Mouse (Mus musculus) liver, embryonic 15.5 days (tissue): ENCODE results near the gene Gm45717. TPM values are rescaled to one million over a fixed set of nuclear protein-coding genes. Genes with fewer than 3 reads are reported as not detected.

Source experiments
- ATAC-seq: fragments of 200-750 bp; cut with Nextera tagmentation; 2 replicates; pipeline ENCODE4 v1.8.0; 2017; ENCODE audit warnings: moderate number of reproducible peaks, mild to moderate bottlenecking, moderate library complexity; ENCODE audit not compliant: insufficient read depth
- H3K27ac ChIP-seq: fragments of 300-500 bp; sonication (generic); replicated peaks from 2 replicates; pipeline ENCODE4 v1.5.1; 2015; ENCODE audit warnings: mild to moderate bottlenecking, inconsistent platforms
- H3K27me3 ChIP-seq: fragments of 300-500 bp; sonication (generic); 2 replicates; pipeline ENCODE4 v1.6.1; 2015; ENCODE audit warnings: mild to moderate bottlenecking, inconsistent platforms
- H3K36me3 ChIP-seq: fragments of 300-500 bp; sonication (generic); replicated peaks from 2 replicates; pipeline ENCODE4 v1.6.1; 2015; ENCODE audit warnings: moderate library complexity, mild to moderate bottlenecking, inconsistent platforms
- H3K4me1 ChIP-seq: fragments of 300-500 bp; sonication (generic); replicated peaks from 2 replicates; pipeline ENCODE4 v1.6.1; 2015; ENCODE audit warnings: inconsistent platforms
- H3K4me2 ChIP-seq: fragments of 300-500 bp; sonication (generic); 2 replicates; pipeline ENCODE4 v1.6.1; 2015; ENCODE audit warnings: moderate library complexity, mild to moderate bottlenecking, inconsistent platforms
- H3K4me3 ChIP-seq: fragments of 300-500 bp; sonication (generic); replicated peaks from 2 replicates; pipeline ENCODE4 v1.5.1; 2015; ENCODE audit warnings: mild to moderate bottlenecking, inconsistent platforms
- H3K9ac ChIP-seq: fragments of 300-500 bp; sonication (generic); 2 replicates; pipeline ENCODE4 v1.6.1; 2015; ENCODE audit warnings: moderate library complexity, mild to moderate bottlenecking, inconsistent platforms
- H3K9me3 ChIP-seq: fragments of 300-500 bp; sonication (generic); replicated peaks from 2 replicates; pipeline ENCODE4 v1.6.1; 2016; ENCODE audit warnings: inconsistent platforms
- WGBS: fragments of 180-500 bp; shearing (Covaris S2); methylation state at CpG from one replicate; pipeline ENCODE4 v1.1.7; 2015; ENCODE audit warnings: mixed read lengths; ENCODE audit not compliant: insufficient replicate concordance; 5-methylcytosine and 5-hydroxymethylcytosine counted together
- polyA plus RNA-seq: library from polyadenylated mRNA; unstranded; fragments of >200 nt; fragmentation: Nextera tagmentation; extraction: Ambion mirVana; gene quantifications from 2 replicates; pipeline ENCODE4 v1.2.1, GENCODE M21; 2015

Gm45717 gene
- polyA plus RNA-seq, 1 experiment from 2014 or later = not detected

DNA sequence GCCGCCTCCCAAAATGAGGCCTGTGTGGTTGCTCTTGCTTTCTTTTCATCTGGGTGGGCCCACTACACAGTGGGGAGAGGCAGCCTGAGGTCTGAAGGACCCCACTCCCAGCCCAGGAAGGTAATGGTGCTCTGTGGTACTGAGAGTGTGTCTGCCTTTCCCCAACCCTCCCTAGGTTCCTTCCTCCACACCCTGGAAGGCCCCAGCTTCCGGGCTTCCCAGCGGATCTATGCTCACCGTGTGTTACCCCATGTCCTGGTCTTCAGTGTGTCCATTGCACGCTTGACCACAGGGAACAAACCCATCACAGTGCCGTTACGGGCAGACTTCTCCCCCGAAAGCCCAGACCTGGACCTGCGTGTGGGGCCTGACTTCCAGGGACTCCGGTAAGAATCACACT, 12.9 kb downstream of the Gm45717 start:
- Histone ChIP-seq H3K36me3 (peaks cover 17% of the 10 kb centered on the region; the same call in 1 of the 2 replicates), H3K27ac (no peak overlapping the region), H3K4me3 (no peak overlapping the region), H3K4me2 (no peak overlapping the region; the same call in 1 of the 2 replicates), H3K27me3 (no peaks in the 10 kb centered on the region), H3K9me3 (no peaks in the 10 kb centered on the region), H3K9ac (no peak overlapping the region), H3K4me1 (peaks cover 52% of the 10 kb centered on the region)
- 76% methylated on average over 10 of the region's 10 CpGs for WGBS
- ATAC-seq = no peak

DNA sequence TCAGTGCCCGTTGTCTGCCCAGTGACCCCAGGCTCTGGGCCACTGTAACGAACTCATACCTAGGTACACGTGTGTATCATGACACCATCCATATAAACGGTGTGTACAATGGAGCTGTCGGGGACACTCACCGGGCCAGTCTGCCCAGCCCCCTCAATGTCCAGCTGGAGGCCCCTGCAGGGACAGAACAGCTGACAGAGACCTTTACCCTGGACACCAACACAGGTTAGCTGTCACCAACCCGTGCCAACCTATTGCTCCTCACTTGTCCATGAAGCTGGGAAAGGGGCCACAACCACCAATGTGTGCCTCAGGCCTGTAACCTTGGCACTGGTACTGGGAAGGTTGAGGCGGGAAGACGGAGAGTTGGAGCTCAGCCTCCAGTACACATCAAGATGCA, 13.4 kb downstream of the Gm45717 start:
- H3K4me1 ChIP-seq = peaks cover 47% of the 10 kb centered on the region
- H3K27ac ChIP-seq = peak overlapping the region; percentile 86
- no peaks in the 10 kb centered on the region for H3K9me3 ChIP-seq
- 0 out of 2 replicates have a peak, but pooled peaks have one; percentile 8 for ATAC-seq
- peak overlapping the region; percentile 78 for H3K4me2 ChIP-seq
- peaks cover 13% of the 10 kb centered on the region; the same call in 1 of the 2 replicates for H3K36me3 ChIP-seq
- peak overlapping the region; percentile 65 for H3K9ac ChIP-seq
- H3K27me3 ChIP-seq = no peaks in the 10 kb centered on the region
- 53% methylated on average over 9 of the region's 9 CpGs for WGBS
- peak overlapping the region; percentile 65 for H3K4me3 ChIP-seq

DNA sequence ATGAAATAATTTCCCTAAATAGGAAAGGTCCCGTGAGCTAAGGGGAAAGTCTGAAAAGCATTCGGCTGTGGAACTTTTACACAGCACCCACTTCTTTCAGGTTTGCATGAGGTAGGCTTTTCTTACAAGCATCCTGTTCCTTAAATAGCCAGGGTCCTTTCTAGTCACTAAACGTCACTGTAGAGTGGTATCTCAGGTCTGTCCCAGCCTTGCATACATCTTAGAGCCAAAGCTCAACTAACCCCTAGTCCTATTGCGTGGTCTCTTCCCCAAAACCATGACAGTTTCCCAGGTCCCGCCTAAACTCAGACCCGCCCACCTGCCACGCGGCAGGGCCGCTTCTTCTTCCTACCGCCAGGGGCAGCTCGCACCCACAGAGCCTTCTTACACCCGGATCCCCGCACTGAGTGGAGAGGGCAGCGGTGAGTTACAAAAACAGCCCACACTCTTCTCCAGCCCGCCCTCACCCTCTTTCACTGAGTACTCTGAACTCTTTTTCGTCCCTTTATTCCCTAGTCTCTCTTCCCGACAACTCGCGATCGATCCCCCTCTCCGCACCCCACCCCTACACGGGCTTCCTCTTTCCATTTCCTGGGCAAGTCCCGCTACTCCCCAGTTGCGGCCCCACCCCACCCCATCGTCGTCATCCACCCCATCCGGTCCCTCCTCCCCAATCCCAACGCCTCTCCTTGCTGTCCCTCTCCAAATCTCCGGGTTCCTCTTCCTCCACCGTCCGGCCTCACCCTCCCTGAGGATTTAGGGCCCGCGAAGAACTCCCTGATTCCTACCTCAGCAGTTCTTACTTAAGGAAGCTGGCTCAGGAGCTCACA, 14.3 kb downstream of the Gm45717 start, which contains the start of gene Pgghg:
Gene Pgghg (plus strand): TSS at position 170 of the 830 bp plus-strand sequence.
- Histone ChIP-seq H3K27ac (peak within 1 kb of the TSS; percentile 86), H3K4me3 (peak within 1 kb of the TSS; percentile 65), H3K27me3 (peaks cover 8% of the 10 kb centered on the region; the same call in 1 of the 2 replicates), H3K36me3 (peaks cover 10% of the 10 kb centered on the region; the same call in 1 of the 2 replicates), H3K4me1 (peaks cover 38% of the 10 kb centered on the region), H3K9me3 (no peaks in the 10 kb centered on the region), H3K4me2 (peak within 1 kb of the TSS; percentile 78), H3K9ac (peak within 1 kb of the TSS; percentile 65)
- WGBS = under 1% methylated on average over 33 of the region's 33 CpGs
- peak; percentile 86 for ATAC-seq

DNA sequence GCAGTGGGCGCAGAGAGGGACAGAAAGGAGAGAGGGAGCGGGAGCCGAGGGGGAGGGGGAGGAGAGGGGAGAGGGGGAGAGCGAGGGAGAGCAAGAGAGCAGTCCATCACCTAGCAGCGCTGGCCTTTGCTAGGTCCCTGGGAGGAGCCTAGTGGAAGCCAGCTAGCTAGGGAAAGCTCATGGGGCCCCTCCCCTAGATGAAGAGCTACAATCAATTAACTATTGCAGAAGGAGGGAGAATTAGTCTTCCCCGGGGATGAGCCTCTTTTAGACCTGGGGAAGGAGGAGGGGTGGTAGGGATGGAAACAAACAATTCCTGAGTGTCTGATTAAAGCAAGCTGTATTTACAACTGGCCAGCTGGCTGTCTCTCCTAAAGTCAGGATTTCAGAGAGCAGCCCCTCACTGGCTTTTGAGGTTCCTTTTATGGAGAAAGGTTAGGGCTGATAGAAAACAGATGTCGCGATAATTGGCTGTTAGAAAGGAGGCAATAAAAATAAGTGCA, 16.0 kb downstream of the Gm45717 start:
- peaks cover 22% of the 10 kb centered on the region for H3K27me3 ChIP-seq
- peaks cover 32% of the 10 kb centered on the region for H3K4me1 ChIP-seq
- no peak overlapping the region for H3K27ac ChIP-seq
- no peak overlapping the region for H3K4me3 ChIP-seq
- ATAC-seq = no peak
- H3K36me3 ChIP-seq = no peaks in the 10 kb centered on the region
- H3K9ac ChIP-seq = no peak overlapping the region
- no peaks in the 10 kb centered on the region for H3K9me3 ChIP-seq
- 54% methylated on average over 8 of the region's 8 CpGs for WGBS
- H3K4me2 ChIP-seq = no peak overlapping the region

DNA sequence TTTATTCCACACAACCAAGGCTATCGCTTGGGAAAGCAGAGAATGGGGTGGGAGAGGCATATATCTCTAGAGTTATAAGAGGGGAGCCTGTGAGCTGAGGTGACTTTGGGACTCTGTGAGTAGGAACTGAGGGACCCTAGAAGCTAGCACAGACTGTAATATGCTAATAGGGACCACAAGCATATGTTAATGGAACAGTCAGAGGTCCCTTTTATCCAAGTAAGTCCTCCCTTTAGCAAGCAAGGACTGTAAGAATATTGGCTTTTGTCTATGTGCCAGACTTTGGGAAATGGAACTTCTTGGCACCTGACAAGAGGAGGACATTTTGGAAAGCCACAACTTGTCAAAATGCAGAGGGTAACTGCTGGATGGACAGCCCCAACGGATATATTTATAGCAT, 16.8 kb downstream of the Gm45717 start:
- Histone ChIP-seq H3K4me1 (peaks cover 32% of the 10 kb centered on the region), H3K9me3 (no peaks in the 10 kb centered on the region), H3K4me3 (no peak overlapping the region), H3K36me3 (no peaks in the 10 kb centered on the region), H3K9ac (no peak overlapping the region), H3K4me2 (no peak overlapping the region), H3K27me3 (peaks cover 29% of the 10 kb centered on the region), H3K27ac (no peak overlapping the region)
- 43% methylated on average over 2 of the region's 2 CpGs for WGBS
- ATAC-seq = no peak

GRCm38 (mm10) chr7:140938436-140938835, 17.3 kb downstream of the Gm45717 start:
- no peaks in the 10 kb centered on the region for H3K36me3 ChIP-seq
- H3K27me3 ChIP-seq = peaks cover 29% of the 10 kb centered on the region
- H3K4me3 ChIP-seq = no peak overlapping the region
- no peak overlapping the region for H3K9ac ChIP-seq
- H3K27ac ChIP-seq = no peak overlapping the region
- WGBS = 27% methylated on average over 3 of the region's 3 CpGs
- no peak overlapping the region for H3K4me2 ChIP-seq
- H3K4me1 ChIP-seq = peaks cover 28% of the 10 kb centered on the region
- no peaks in the 10 kb centered on the region for H3K9me3 ChIP-seq
- ATAC-seq = no peak

DNA sequence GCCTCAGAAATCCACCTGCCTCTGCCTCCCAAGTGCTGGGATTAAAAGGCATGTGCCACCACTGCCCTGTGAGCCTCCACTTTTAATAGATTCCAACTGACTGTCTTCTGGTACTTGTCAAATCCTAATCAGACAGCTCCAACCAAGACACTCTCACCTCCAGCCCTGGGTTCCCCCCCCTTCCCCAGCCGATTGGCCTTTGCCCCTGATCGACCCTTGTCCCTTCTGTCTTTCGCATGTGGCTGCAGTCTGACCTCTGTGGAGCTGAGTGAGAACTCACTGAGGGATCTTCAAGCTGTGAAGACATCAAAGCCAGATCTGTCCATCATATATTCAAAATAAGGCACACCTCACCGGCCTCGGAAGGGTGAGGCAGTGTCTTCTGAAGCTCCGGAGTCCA, 28.6 kb downstream of the Gm45717 start:
- Histone ChIP-seq H3K4me1 (peaks cover 10% of the 10 kb centered on the region), H3K9ac (no peak overlapping the region), H3K4me3 (no peak overlapping the region), H3K27ac (no peak overlapping the region), H3K4me2 (no peak overlapping the region), H3K9me3 (no peaks in the 10 kb centered on the region), H3K36me3 (peaks cover 10% of the 10 kb centered on the region), H3K27me3 (peaks cover 35% of the 10 kb centered on the region)
- 75% methylated on average over 6 of the region's 6 CpGs for WGBS
- no peak for ATAC-seq

- Histone ChIP-seq H3K9ac (no peak overlapping the region), H3K9me3 (no peaks in the 10 kb centered on the region), H3K4me2 (peak overlapping the region; percentile 56), H3K36me3 (peaks cover 2% of the 10 kb centered on the region), H3K4me1 (peaks cover 27% of the 10 kb centered on the region), H3K27ac (no peak overlapping the region), H3K4me3 (0 out of 2 replicates have a peak overlapping the region, but pooled peaks have one; percentile 26), H3K27me3 (peaks cover 67% of the 10 kb centered on the region)
- no peak for ATAC-seq
- WGBS = 22% methylated on average over 30 of the region's 30 CpGs
These were observed 32.5 kb downstream of the Gm45717 start for GRCm38 (mm10) chr7:140923070-140923775.

DNA sequence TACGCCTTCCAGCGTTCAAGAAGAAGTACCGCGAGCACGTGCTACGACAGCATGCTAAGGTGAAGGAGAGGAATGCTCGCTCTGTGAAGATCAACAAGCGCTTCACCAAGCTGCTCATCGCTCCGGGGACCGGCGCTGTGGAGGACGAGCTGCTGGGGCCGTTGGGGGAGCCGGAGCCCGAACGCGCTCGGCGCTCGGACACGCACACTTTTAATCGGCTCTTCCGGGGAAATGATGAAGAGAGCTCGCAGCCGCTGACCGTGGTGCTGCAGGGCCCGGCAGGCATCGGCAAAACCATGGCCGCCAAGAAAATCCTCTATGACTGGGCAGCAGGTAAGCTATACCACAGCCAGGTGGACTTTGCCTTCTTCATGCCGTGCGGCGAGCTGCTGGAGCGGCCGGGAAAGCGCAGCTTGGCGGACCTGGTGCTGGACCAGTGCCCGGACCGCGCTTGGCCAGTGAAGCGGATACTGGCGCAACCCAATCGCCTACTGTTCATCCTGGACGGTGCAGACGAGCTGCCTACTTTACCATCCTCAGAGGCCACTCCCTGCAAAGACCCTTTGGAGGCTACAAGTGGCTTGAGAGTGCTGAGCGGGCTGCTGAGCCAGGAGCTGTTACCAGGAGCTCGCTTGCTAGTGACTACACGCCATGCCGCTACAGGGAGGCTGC, 33.2 kb downstream of the Gm45717 start:
- WGBS = 2% methylated on average over 49 of the region's 49 CpGs
- Histone ChIP-seq H3K4me2 (peak overlapping the region; percentile 56), H3K27ac (no peak overlapping the region), H3K4me3 (peak overlapping the region; percentile 26), H3K9ac (no peak overlapping the region), H3K4me1 (peaks cover 27% of the 10 kb centered on the region), H3K36me3 (no peaks in the 10 kb centered on the region), H3K9me3 (no peaks in the 10 kb centered on the region), H3K27me3 (peaks cover 67% of the 10 kb centered on the region)
- peak; percentile 57 for ATAC-seq

- Histone ChIP-seq H3K9me3 (no peaks in the 10 kb centered on the region), H3K36me3 (no peaks in the 10 kb centered on the region), H3K27me3 (peaks cover 67% of the 10 kb centered on the region), H3K27ac (no peak overlapping the region), H3K4me1 (peaks cover 27% of the 10 kb centered on the region), H3K4me2 (no peak overlapping the region), H3K4me3 (no peak overlapping the region), H3K9ac (no peak overlapping the region)
- WGBS = 29% methylated on average over 22 of the region's 22 CpGs
- no peak for ATAC-seq
These were observed 34.3 kb downstream of the Gm45717 start for GRCm38 (mm10) chr7:140921225-140921975.
